Mouse (Mus musculus) thymus, postnatal 4 days (tissue): ENCODE results near the gene Abi3bp.

ENCODE experiments used
- DNase-seq: peaks from one replicate; pipeline ENCODE4 v3.0.0; 2021

The Abi3bp gene

GRCm38 (mm10) chr16:56477677-56478574 lies at the start of gene Abi3bp:
Gene Abi3bp (plus strand): TSS chr16:56477878.
- no peak for DNase-seq

GRCm38 (mm10) chr16:56435293-56436185 lies 42.1 kb upstream of the Abi3bp start:
- no peak for DNase-seq

- no peak for DNase-seq
These were observed 37.4 kb upstream of the Abi3bp start for GRCm38 (mm10) chr16:56440243-56440642.

- no peak for DNase-seq
These were observed 36.6 kb upstream of the Abi3bp start for GRCm38 (mm10) chr16:56441113-56441512.

- no peak for DNase-seq
These were observed 35.9 kb upstream of the Abi3bp start for GRCm38 (mm10) chr16:56441658-56442344.

- no peak for DNase-seq
These were observed 26.2 kb upstream of the Abi3bp start for GRCm38 (mm10) chr16:56451482-56451881.

- no peak for DNase-seq
These were observed 25.8 kb upstream of the Abi3bp start for GRCm38 (mm10) chr16:56451923-56452322.

- DNase-seq, result no peak
These were observed 19.5 kb upstream of the Abi3bp start for GRCm38 (mm10) chr16:56458052-56458754.

- no peak for DNase-seq
These were observed 4.5 kb upstream of the Abi3bp start for GRCm38 (mm10) chr16:56473160-56473559.

- DNase-seq, result no peak
These were observed 2.0 kb upstream of the Abi3bp start for GRCm38 (mm10) chr16:56475676-56476075.

- DNase-seq, result no peak
These were observed 1.0 kb downstream of the Abi3bp start for GRCm38 (mm10) chr16:56478575-56479191.

GRCm38 (mm10) chr16:56483466-56483865 lies 5.8 kb downstream of the Abi3bp start:
- no peak for DNase-seq

- no peak for DNase-seq
These were observed 8.8 kb downstream of the Abi3bp start for GRCm38 (mm10) chr16:56486461-56486860.

- DNase-seq, result no peak
These were observed 13.2 kb downstream of the Abi3bp start for GRCm38 (mm10) chr16:56490861-56491260.

GRCm38 (mm10) chr16:56495266-56495665 lies 17.6 kb downstream of the Abi3bp start:
- no peak for DNase-seq

GRCm38 (mm10) chr16:56496743-56497142 lies 19.1 kb downstream of the Abi3bp start:
- DNase-seq, result no peak

- no peak for DNase-seq
These were observed 21.0 kb downstream of the Abi3bp start for GRCm38 (mm10) chr16:56498680-56499079.

GRCm38 (mm10) chr16:56500441-56500840 lies 22.8 kb downstream of the Abi3bp start:
- no peak for DNase-seq

- DNase-seq, result no peak
These were observed 23.4 kb downstream of the Abi3bp start for GRCm38 (mm10) chr16:56501101-56501500.

GRCm38 (mm10) chr16:56501513-56501912 lies 23.8 kb downstream of the Abi3bp start:
- DNase-seq, result no peak

- DNase-seq, result no peak
These were observed 24.5 kb downstream of the Abi3bp start for GRCm38 (mm10) chr16:56502134-56502533.

- DNase-seq, result no peak
These were observed 26.3 kb downstream of the Abi3bp start for GRCm38 (mm10) chr16:56503941-56504340.
